Mouse (Mus musculus): ENCODE data around the gene Eya3.
"Not testable (repeated sequence)": the region's sequence is repeated elsewhere in the genome, so short reads cannot be mapped to it uniquely, and the experiment has no call there.

Eya3 gene

DNA sequence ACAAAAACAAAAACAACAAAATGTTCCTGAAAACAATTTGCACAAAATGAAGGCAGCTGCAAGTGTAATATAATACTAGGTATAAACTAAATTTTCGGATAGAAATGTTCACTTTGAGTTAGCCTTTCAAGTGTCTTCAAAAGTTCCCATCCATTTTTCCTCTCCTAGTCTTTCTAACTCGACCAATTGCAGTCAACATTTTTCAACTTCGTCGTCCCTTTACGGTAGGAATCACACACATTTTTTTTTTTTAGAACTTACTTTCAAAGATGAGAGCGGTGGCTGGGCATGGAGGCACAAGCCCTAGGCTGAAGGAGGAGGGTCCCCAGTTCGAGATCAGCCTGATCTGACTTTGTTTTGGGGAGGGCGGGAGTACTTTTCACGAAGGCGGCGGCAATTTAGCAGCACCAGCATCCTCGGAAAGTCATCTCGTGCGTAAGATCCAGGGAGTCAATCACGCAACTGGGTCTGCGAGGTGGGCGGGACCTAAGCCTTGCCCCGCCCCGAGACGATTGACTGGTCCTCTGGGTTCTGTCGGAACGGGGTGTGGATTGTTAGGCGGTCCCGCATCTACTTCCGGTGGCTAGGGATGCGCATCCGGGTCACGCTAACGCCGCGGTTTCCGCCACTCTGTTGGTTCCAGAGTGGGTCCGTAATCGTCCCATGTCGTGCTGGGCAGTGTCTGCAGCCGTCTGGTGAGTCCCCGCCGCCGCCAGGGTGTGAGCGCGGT lies at the start of gene Eya3:
Gene Eya3 (plus strand): TSS at position 527 of the 730 bp plus-strand sequence.
- in situ Hi-C loops (cut with MboI): loop anchor here (5.0 kb wide), 1 partner anchor 91 kb away; no protein-coding TSS in a partner anchor

DNA sequence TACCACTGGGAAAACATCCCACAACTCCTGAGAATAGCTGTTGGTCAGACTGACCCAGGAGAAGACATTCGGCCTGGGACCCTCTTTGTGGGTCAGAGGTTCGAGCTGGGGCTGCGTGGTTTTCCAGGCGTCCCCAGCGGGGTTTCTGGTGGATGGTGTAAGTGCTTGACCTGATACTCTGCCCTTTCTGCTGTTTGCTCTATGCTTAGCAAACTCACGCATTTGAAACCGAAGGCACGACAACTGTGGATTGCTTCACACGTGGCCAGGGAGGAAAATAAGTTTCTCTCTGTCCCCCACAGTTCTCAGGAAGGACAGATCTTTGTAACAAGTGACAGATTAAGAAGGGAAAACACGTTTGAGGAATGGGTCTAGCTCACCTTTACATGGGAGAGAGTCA lies 48.1 kb upstream of the Eya3 start:
- in situ Hi-C loops (cut with MboI): no loop called here

DNA sequence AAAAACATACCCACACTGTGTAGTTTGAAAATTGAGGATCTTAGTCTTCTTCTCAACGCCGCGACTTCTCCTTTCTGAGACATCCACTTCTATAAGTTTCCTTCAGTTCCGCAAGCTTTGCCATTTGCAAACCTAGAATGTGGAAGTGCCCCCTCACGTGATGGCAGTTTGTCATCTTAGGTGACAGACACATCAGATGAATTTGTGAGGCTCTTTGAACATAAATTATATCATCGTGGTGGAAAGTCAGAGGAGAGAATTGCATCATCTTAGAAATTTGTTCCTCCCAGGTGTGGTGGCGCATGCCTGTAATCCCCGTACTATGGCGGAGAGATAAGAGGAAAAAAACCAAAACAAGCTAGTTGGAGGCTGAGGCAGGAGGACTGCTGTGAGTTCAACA lies 45.8 kb upstream of the Eya3 start:
- in situ Hi-C loops (cut with MboI): no loop called here

DNA sequence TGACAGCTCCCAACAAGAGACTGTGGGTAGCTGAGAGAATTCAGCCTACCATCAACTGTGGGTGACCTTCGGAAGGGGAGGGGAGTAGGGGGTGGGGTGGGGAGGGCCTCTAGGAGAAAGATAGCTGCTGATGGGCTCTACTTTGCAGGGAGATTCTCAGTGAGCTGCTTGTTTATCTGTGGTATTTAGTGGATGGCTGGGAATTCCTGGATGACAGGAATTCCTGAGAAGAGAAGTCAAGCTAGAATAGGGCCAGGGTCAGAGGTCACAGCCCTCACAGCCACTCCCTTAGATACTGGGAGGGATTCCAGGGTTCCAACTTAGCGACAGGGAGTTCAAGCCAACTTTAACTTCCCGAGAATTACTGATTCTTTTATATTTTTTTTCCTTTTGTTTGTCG lies 44.6 kb upstream of the Eya3 start:
- in situ Hi-C loops (cut with MboI): no loop called here

DNA sequence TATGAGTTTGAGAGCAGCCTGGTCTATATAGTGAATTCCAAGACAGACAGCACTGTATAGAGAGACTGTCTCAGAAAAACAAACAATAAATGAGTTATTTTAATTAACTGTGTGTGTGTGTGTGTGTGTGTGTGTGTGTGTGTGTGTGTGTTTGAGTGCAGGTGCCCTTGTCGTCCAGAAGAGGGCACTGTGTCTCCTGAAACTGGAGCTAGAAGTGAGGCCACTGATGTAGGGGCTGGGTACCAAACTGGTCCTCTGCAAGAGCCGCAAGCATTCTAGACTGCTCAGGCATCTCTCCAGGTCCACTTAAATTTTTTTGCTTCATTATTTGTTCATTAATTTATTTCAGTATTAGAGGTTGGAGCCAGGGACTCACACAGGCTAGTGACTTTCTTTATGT lies 39.9 kb upstream of the Eya3 start:
- in situ Hi-C loops (cut with MboI): no loop called here

DNA sequence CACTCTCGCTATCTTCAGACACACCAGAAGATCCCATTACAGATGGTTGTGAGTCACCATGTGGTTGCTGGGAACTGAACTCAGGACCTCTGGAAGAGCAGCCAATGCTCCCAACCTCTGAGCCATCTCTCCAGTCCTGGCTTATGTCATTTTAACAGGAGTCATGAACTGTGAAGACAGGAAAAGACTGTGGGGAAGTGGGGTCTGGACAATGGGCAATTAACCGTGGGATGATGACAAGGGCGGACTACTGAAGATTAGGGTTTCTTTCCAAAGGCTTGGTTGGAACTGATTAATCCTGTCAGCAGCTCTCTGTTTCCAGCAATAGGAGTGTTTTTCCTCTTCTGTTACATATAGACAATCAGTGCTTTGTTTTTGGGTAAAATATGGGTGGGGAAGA lies 39.0 kb upstream of the Eya3 start:
- in situ Hi-C loops (cut with MboI): no loop called here

DNA sequence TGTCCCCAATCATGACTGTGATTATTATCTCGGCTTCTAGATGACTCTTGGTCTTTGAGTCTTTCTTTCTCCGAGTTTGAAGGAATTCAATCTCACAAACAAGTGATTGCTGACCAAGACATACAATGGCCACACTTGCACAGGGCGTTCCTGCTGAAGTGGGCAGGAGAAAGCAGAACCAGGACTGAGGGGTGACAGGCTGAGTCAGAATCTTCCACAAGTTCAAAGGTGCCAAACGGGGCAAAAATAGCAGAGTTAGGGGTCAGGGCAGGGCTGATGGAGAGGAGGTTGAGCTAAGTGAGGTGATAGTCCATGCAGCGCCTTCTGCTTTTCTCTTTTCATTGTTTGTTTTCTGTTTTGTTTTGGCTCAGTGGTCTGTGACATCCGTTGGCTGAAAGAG lies 38.3 kb upstream of the Eya3 start:
- in situ Hi-C loops (cut with MboI): no loop called here

DNA sequence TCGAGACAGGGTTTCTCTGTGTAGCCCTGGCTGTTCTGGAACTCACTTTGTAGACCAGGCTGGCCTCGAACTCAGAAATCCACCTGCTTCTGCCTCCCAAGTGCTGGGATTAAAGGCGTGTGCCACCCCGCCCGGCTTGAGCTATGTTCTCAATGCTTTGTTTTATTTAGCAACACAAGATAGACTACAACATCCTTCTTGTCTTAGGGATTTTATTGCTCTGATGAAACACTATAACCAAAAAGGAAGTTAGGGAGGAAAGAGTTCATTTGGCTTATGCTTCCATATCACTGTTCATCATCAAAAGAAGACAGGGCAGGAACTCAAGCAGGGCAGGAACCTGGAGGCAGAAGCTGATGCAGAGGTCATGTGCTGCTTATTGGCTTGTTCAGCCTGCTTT lies 37.5 kb upstream of the Eya3 start:
- in situ Hi-C loops (cut with MboI): not testable (repeated sequence)

DNA sequence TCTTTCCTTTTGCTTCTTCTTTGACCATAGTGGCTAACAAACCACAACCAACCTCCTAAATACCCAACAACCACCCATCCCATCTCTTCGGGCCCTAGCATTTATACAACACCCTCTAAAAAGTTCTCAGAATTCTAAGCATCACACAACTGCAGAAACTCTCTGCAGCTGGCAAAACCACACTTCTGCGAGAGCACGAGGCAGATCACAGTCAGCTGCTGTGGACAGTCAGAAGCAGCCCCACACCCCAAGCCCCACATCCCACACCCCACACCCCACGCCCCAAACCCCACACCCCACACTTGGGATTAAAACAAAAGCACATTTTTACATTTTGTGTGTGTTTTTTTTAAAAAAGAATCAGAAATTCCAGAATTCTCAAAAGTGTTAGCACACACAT lies 35.3 kb upstream of the Eya3 start:
- in situ Hi-C loops (cut with MboI): no loop called here

DNA sequence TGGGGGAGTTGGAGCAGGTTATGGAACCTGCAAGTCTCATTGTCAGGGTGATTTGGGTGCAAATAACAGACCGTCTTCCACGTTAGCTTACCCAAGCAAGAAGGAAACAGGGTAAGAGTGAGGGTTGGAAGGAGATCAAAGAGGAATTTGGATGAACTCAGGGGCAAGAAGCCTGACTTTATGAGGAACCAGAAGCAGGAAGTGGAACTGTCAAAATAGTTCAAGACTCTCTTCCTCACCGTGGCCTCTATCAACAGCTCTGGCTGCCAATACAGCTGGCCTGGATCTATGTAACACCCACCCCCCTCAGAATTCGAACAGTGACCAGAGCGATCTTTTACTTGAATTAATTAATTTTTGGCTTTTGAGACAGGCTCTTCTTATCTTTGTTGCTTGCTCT lies 33.0 kb upstream of the Eya3 start:
- in situ Hi-C loops (cut with MboI): no loop called here

DNA sequence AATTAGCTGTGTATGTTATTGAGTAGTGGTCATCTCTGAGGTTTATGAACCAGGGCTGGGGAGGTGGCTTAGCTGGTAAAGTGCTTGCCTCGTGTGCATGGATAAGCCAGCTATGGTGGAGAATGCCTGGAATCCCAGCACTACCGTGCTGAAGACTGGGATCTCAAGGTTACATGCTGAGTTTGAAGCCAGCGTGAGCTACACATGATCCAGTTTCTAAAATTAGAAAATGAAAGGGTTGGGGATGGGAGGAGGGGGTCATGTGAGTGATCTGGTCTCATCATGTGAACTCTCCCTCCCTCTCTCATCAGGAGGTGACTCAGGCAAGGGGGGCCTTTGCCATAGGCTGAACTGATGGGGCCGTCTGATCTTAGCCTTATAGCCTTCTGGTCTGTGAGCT lies 30.6 kb upstream of the Eya3 start:
- in situ Hi-C loops (cut with MboI): no loop called here

DNA sequence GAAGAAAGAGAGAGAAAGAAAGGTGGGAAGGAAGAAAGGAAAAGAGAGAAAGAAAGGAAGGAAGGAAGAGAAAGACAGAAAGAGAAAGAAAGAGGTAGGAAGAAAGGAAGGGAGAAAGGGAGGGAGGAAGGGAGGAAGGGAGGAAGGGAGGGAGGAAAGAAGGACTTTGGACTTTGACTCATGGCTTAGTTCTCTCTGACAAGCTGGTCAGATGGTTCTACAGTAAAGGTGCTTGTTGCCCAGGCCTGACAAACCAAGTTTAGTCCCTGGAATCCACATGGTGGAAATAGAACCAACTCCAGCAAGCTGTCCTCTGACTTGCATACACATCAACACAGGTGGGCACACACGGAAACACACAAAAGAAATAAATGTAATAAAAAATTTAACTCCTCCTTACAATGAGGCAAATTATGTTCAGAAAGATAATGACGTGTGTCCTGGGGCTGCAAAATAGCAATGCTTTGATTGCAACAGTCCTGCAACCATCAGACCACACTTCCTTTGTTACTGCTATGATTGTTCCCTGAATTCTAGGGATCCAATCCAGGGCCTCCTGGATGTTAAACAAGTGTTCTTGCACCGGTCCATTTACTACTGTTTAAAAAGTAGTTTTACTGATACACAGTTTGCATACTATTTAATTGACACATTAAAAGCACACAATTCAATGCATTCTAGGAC lies 28.3 kb upstream of the Eya3 start:
- in situ Hi-C loops (cut with MboI): no loop called here

DNA sequence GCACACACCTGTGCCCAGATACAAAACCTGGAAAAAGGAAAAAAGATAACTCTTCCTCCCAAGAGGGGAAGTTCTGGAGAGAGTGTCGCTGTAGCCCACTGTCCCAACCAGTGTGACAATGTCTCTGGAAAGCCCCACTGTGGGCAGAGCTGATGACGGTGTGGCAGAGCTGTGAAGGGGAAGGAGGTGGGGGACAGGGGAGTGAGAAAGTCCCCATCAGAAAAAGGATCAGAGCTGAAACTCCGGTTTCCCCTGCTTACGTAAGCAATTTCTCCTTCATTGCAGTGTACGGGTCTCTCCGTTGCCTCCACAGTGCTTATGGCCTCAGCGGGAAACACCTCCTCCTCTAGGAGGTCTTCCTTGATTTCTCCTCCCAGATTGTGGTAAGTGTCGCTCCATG lies 27.5 kb upstream of the Eya3 start:
- in situ Hi-C loops (cut with MboI): no loop called here

DNA sequence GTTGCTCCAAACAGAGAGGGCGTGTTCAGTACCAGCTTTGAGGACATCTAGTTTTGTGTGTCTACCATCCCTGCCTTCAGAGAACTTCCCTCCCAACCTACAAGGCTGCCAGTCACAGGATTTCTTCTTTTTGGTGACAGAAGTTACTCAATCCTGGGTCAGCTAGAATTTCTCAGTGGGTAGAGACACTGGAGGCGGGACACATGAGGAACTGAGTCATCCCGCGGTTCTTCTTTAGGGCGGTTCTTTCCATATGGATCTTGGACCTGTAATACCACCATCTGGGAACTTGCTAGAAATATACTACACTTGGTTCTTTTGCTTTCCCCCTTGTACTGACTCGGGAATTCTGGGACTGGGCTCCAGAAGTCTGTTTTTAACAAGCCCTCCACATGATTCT lies 20.9 kb upstream of the Eya3 start:
- in situ Hi-C loops (cut with MboI): no loop called here

DNA sequence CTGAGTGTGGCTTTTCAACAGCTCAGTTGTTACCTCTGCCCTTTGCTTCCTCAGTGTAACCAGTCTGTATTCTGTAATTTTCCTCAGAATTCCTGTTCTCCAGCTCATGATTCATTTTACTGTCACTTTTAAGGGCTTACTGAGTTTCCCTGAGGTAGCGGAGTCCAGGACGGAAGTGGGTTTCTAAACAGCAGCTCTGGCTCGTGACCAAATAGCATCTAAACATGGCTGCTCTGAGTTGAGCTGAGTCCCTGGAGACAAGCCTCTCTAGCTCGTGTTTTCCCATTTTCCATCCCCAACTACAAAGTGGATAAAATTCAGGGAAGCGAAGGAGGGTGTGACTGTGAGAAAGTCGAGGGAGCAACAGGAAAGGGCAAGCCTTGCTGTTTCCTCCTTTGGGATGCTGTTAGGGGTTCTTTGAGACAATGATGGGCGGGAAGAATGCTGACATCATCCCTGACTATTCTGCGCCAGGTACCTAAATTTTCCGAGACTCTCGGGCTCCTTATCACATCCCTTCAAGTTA lies 19.9 kb upstream of the Eya3 start:
- in situ Hi-C loops (cut with MboI): no loop called here

DNA sequence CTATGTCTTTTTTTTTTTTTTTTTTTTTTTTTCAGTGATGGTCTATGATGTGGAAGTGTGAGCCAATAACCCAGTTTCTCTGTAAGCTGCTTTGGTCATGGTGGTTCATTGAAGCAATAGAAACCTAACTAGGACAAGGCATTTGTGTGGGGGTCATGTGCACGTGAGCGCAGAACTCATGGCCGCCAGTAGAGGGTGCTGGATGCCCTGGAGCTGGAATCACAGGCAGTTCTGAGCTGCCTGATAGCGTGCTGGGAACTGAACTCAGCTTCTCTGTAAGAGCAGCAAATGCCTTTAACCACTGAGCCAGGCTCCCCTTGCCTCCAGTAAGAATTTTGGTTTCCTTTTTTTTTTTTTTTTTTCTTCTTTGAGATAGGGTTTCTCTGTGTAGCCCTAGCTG lies 18.7 kb upstream of the Eya3 start:
- in situ Hi-C loops (cut with MboI): no loop called here

DNA sequence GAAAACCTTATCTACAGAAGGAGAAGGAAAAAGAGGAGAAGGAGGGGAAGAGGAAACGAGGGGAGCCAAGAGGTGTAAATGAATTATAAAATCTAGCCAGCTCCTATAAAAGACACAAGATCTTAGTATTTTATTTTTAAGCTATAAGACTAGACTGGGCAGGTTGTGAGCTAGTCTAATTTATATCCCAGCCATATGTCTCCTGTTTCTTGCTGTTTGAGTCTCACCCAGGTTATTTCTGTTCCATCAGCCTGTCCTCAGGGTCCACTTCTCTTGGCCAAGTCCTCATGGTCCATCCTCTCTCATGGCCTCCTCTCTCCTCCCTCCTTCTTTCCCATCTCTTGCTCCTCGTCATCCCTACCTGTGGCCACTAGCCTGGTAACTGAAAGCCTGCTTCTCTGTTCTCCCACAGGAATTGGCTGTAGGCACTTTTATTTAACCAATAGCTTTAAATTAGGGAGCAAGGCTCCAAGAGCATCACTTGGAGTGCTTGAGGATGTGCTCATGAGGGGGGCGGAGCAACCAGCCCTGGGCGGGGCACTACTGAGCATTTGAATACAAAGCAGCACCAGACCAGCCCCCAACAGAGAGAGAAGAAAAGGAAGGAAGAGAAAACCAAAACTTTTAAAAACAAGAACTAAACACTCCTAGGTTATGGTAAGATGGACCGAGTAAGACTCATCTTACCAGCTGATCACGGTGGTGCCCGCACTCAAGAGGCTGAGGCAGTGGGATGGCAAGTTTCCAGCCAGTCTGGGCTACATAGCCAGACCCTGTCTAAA lies 17.3 kb upstream of the Eya3 start:
- in situ Hi-C loops (cut with MboI): no loop called here

DNA sequence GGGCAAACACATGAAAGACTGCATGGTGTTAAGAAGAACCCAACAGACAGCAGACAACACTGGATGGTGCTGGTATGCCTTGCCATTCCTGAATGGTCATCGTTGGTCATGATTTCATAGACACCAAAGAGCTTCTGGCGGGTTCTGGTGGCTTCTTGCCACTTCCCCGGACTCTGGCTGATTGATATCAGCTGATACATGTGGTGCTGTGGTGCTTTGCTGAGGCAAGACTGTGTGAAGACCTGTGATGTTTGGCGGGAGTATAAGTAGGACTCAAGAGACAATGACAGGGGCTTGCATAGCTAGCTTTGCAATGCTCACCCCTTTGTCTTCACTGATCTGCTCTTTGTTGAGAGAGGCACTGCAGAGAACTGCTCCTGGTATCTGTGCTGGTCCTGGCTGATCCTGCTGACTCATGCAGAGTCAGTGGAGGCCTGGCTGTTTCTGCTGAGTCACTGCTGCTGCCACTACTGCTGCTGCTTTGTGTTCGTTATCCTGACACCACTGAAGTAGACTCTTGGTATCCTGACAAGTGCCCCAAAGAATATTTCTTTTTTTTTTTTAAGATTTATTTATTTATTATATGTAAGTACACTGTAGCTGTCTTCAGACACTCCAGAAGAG lies 14.6 kb upstream of the Eya3 start:
- in situ Hi-C loops (cut with MboI): no loop called here

DNA sequence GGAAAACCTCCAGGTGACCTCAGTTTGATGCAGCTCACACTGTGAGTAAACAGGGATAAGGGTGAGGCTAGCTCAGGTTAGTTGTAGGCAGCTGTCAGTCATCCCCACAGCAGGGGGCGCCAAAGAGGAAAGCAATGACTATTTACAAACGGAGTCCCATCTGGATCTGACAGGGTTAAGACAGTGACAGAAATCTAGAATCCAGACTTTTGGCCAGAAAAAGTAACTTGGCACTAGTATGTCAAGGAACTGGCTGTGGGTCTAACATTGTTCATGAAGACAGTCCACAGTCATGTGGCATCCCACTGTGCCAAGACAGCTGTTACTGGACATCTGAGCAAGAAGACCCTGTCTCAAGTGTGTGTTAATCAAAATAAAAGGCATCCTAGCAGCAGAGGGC lies 10.0 kb upstream of the Eya3 start:
- in situ Hi-C loops (cut with MboI): no loop called here

DNA sequence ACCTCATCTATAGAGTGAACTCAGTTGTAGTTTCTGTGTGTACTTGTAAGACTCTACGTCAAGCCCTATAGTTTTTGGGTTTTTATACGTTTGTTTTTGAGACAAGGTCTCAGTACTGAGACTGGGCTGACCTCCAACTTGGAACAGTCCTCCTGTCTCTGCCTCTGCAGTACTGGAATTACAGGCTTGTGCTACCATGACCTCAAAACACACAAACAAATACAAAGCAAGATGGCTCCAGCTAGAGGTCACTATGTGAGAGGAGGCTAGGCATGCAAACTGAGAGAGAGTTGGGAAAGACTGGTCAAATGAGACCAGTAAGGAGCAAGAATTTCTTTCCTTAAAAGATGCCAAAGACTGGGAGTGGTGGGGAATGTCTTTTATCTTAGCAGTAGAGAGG lies 2.8 kb upstream of the Eya3 start:
- in situ Hi-C loops (cut with MboI): loop anchor here (5.0 kb wide), 1 partner anchor 89 kb away; no protein-coding TSS in a partner anchor

DNA sequence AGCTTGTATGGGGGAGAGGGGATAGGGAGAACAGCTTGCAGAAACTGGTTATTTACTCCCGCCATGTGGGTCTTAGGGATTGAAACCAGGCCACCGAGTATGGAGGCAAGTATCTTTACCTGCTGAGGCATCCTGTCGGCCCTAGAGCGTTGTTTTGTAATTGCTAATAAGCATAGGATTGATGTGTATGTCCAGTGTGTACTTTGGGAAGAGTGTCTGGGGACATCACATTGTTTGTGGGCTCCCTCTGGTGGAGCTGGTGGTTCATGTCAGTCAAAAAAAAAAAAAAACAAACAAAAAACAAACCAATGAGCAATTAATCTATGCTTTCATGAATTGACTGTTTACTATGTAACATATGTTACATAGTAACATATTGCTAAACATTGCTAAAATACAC lies 2.2 kb upstream of the Eya3 start:
- in situ Hi-C loops (cut with MboI): loop anchor here (5.0 kb wide), 1 partner anchor 89 kb away; no protein-coding TSS in a partner anchor

DNA sequence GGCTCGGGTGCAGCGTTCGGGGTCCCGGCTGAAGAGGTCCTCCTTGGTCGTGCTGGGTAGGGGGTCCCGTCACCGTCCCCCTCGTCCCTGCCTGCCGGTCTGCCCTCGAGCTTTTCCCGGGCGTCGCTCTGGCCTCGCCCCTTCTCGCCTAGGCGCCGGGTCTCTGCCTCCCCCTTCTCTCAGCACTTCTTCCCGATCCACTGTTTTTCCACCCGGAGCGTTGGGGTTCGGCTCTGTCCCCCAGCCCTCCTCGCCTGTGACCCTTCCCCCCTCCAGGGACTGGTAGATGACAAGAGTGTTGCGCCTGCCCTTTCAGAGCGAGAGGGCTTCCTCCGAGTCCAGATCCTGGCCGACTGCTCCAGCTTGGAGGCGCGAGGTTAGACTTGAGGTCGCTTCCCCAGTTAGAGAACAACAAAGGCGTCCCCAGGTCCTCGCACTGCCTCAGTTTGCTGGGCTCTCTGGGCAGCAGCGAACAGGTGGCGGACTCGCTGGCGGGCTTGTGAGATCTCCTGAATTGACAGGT lies 465 bp downstream of the Eya3 start:
- in situ Hi-C loops (cut with MboI): loop anchor here (5.0 kb wide), 1 partner anchor 92 kb away; no protein-coding TSS in a partner anchor
